Mouse (Mus musculus): ENCODE measurements at regions not wholly inside any gene's neighbourhood (a gene's known extent, or its start where the extent isn't known, plus 50 kb on each side); places are given as distances from the start of the nearest gene placed in this dataset.

DNA sequence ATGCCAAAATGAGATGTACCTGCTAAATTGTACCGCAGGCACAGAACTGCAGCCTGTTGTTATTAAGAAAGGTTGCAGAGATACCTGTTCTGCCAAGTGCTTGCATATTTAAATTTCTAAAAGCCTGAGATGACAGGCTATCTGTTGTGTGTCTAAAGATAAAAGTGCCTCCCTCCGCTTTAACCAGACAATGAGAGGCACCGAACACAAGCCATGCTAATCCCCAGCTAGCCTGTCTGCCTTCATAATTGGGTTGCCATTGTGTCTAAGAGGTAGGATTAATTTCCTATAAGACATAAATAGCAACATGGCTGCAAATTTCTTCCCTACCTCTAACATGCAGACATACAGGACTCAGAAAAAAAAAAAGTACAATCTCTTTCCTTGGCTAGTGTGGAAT, 179.8 kb downstream of the Rps29 start:
- no peak overlapping the region for H3K9ac ChIP-seq (ENCODE audit: insufficient read depth, low read depth)
- no peak overlapping the region for H3K4me3 ChIP-seq (replicated peaks in 1 of 3; ENCODE audit: low read depth in 2 of 3, low read length in 2 of 3, poor library complexity in 1 of 3)
- H3K79me2 ChIP-seq (replicated peaks; ENCODE audit: control insufficient read depth, extremely low read depth, insufficient read depth, poor library complexity, severe bottlenecking): no peaks in the 10 kb centered on the region
- DNase-seq (ENCODE audit: extremely low read depth): no peak
- no peak overlapping the region for H3K27ac ChIP-seq (ENCODE audit: insufficient read depth, low read depth)
- no peaks in the 10 kb centered on the region for H3K27me3 ChIP-seq (replicated peaks)
- dilution Hi-C loops (cut with MboI; ENCODE audit: extremely low pct_ligation_motif_present, extremely low pct_unique_long_range_greater_than_20kb, low sequenced_read_pairs): no loop called here
- in situ Hi-C loops (cut with MboI; ENCODE audit: low pct_ligation_motif_present, low pct_unique_long_range_greater_than_20kb, low sequenced_read_pairs): no loop called here
- H3K4me2 ChIP-seq (ENCODE audit: insufficient read depth, low read depth, poor library complexity, severe bottlenecking): no peak overlapping the region
- H3K36me3 ChIP-seq (replicated peaks in 1 of 2; ENCODE audit: control insufficient read depth in 1 of 2, insufficient read depth in 1 of 2, low read length in 1 of 2): no peaks in the 10 kb centered on the region
- TF ChIP-seq E2F4 (IDR thresholded peaks at IDR 0.05; ENCODE audit: insufficient replicate concordance, low read depth, low read length) (no peak), JUND (conservative IDR thresholded peaks at IDR 0.05; ENCODE audit: low read depth, low read length) (no peak), ZMIZ1 (IDR thresholded peaks at IDR 0.05; ENCODE audit: low read depth, low read length) (no peak), KAT2A (IDR thresholded peaks at IDR 0.05; ENCODE audit: insufficient replicate concordance, low read length) (no peak), NELFE (IDR thresholded peaks at IDR 0.05; ENCODE audit: low read depth, low read length) (no peak), IRF4 (IDR thresholded peaks at IDR 0.05; ENCODE audit: low read depth, low read length) (no peak), RAD21 (IDR thresholded peaks at IDR 0.05; ENCODE audit: low read depth, low read length) (no peak), UBTF (IDR thresholded peaks at IDR 0.05; ENCODE audit: low read depth, low read length) (no peak), MXI1 (IDR thresholded peaks at IDR 0.05; ENCODE audit: low read depth, low read length) (no peak), HCFC1 (IDR thresholded peaks at IDR 0.05; ENCODE audit: low read depth, low read length) (no peak), EP300 (IDR thresholded peaks at IDR 0.05; ENCODE audit: low read length) (no peak), ZNF384 (IDR thresholded peaks at IDR 0.05; ENCODE audit: low read depth, low read length) (no peak), CHD2 (IDR thresholded peaks at IDR 0.05; ENCODE audit: low read length) (no peak), ZKSCAN1 (IDR thresholded peaks at IDR 0.05; ENCODE audit: borderline replicate concordance, low read depth, low read length) (no peak), ETS1 (conservative IDR thresholded peaks at IDR 0.05; ENCODE audit: low read depth, low read length) (no peak), MEF2A (IDR thresholded peaks at IDR 0.05; ENCODE audit: borderline replicate concordance, low read depth, low read length) (no peak), MYC (IDR thresholded peaks at IDR 0.05; ENCODE audit: low read depth, low read length) (no peak), CHD1 (IDR thresholded peaks at IDR 0.05; ENCODE audit: low read depth, low read length) (no peak), RCOR1 (conservative IDR thresholded peaks at IDR 0.05; ENCODE audit: low read depth, low read length) (no peak)
- no peaks in the 10 kb centered on the region for H3K4me1 ChIP-seq (ENCODE audit: control insufficient read depth in 1 of 2, insufficient read depth in 2 of 2)
- no peaks in the 10 kb centered on the region for H3K9me3 ChIP-seq (replicated peaks; ENCODE audit: low read length)

DNA sequence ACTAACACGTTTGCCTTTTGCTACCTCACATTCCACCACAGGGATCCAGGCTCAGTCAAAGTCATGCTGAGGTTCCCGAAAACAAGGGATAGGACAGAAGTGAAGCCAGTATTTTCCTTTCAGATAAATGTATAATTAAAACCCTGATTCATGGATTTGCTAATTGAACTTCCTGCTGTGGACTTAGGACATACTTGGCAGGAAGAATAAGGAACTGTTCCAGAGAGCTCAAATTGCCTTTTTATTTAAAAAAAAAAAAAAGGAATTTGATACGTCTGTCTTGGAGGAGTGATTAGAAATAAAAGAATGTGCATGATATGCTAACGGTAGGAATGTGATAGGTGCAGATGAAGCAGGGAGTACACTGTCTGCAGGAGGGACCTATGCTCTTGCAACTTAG, 181.7 kb downstream of the Rps29 start:
- Histone ChIP-seq H3K9me3 (replicated peaks; ENCODE audit: low read length) (no peaks in the 10 kb centered on the region), H3K79me2 (replicated peaks; ENCODE audit: control insufficient read depth, extremely low read depth, insufficient read depth, poor library complexity, severe bottlenecking) (no peaks in the 10 kb centered on the region), H3K4me2 (ENCODE audit: insufficient read depth, low read depth, poor library complexity, severe bottlenecking) (no peak overlapping the region), H3K4me1 (ENCODE audit: control insufficient read depth in 1 of 2, insufficient read depth in 2 of 2) (no peaks in the 10 kb centered on the region), H3K9ac (ENCODE audit: insufficient read depth, low read depth) (no peak overlapping the region), H3K27me3 (replicated peaks) (no peaks in the 10 kb centered on the region), H3K36me3 (replicated peaks in 1 of 2; ENCODE audit: control insufficient read depth in 1 of 2, insufficient read depth in 1 of 2, low read length in 1 of 2) (no peaks in the 10 kb centered on the region), H3K4me3 (replicated peaks in 1 of 3; ENCODE audit: low read depth in 2 of 3, low read length in 2 of 3, poor library complexity in 1 of 3) (no peak overlapping the region), H3K27ac (ENCODE audit: insufficient read depth, low read depth) (no peak overlapping the region)
- DNase-seq (ENCODE audit: extremely low read depth): no peak
- TF ChIP-seq KAT2A (IDR thresholded peaks at IDR 0.05; ENCODE audit: insufficient replicate concordance, low read length): no peak
- TF ChIP-seq CHD1 (IDR thresholded peaks at IDR 0.05; ENCODE audit: low read depth, low read length): no peak
- TF ChIP-seq ETS1 (conservative IDR thresholded peaks at IDR 0.05; ENCODE audit: low read depth, low read length): no peak
- in situ Hi-C loops (cut with MboI; ENCODE audit: low pct_ligation_motif_present, low pct_unique_long_range_greater_than_20kb, low sequenced_read_pairs): no loop called here
- dilution Hi-C loops (cut with MboI; ENCODE audit: extremely low pct_ligation_motif_present, extremely low pct_unique_long_range_greater_than_20kb, low sequenced_read_pairs): no loop called here
